Mouse (Mus musculus): ENCODE measurements at regions not wholly inside any gene's neighbourhood (a gene's known extent, or its start where the extent isn't known, plus 50 kb on each side); places are given as distances from the start of the nearest gene placed in this dataset.

GRCm38 (mm10) chr13:72023666-72024065 lies 60.1 kb upstream of the Irx1 start:
- DNase-seq (ENCODE audit: extremely low read depth, low read depth, low spot score) = no peak

- DNase-seq (ENCODE audit: extremely low read depth, low read depth, low spot score) = no peak
These were observed 80.5 kb upstream of the Irx1 start for GRCm38 (mm10) chr13:72043930-72044470.

GRCm38 (mm10) chr13:72056469-72056868 lies 92.9 kb upstream of the Irx1 start:
- no peak for DNase-seq (ENCODE audit: extremely low read depth, low read depth, low spot score)

GRCm38 (mm10) chr13:72061659-72062058 lies 98.1 kb upstream of the Irx1 start:
- DNase-seq (ENCODE audit: extremely low read depth, low read depth, low spot score) = no peak

- DNase-seq (ENCODE audit: extremely low read depth, low read depth, low spot score) = no peak
These were observed 99.8 kb upstream of the Irx1 start for GRCm38 (mm10) chr13:72063278-72063761.

GRCm38 (mm10) chr13:72096585-72096984 lies 133.1 kb upstream of the Irx1 start:
- no peak for DNase-seq (ENCODE audit: extremely low read depth, low read depth, low spot score)

GRCm38 (mm10) chr13:72097268-72097667 lies 133.7 kb upstream of the Irx1 start:
- no peak for DNase-seq (ENCODE audit: extremely low read depth, low read depth, low spot score)

GRCm38 (mm10) chr13:72097811-72098210 lies 134.3 kb upstream of the Irx1 start:
- DNase-seq (ENCODE audit: extremely low read depth, low read depth, low spot score) = no peak

GRCm38 (mm10) chr13:72100741-72101140 lies 137.2 kb upstream of the Irx1 start:
- peak; percentile 81 for DNase-seq (ENCODE audit: extremely low read depth, low read depth, low spot score)

GRCm38 (mm10) chr13:72108666-72109065 lies 145.1 kb upstream of the Irx1 start:
- no peak for DNase-seq (ENCODE audit: extremely low read depth, low read depth, low spot score)

GRCm38 (mm10) chr13:72113942-72114341 lies 150.4 kb upstream of the Irx1 start:
- DNase-seq (ENCODE audit: extremely low read depth, low read depth, low spot score) = no peak

- DNase-seq (ENCODE audit: extremely low read depth, low read depth, low spot score) = no peak
These were observed 151.5 kb upstream of the Irx1 start for GRCm38 (mm10) chr13:72114776-72115663.

- DNase-seq (ENCODE audit: extremely low read depth, low read depth, low spot score) = no peak
These were observed 156.9 kb upstream of the Irx1 start for GRCm38 (mm10) chr13:72120467-72120866.

GRCm38 (mm10) chr13:72120911-72121553 lies 157.5 kb upstream of the Irx1 start:
- DNase-seq (ENCODE audit: extremely low read depth, low read depth, low spot score) = no peak

- no peak for DNase-seq (ENCODE audit: extremely low read depth, low read depth, low spot score)
These were observed 158.2 kb upstream of the Irx1 start for GRCm38 (mm10) chr13:72121554-72122229.

- DNase-seq (ENCODE audit: extremely low read depth, low read depth, low spot score) = no peak
These were observed 158.7 kb upstream of the Irx1 start for GRCm38 (mm10) chr13:72122230-72122627.

- no peak for DNase-seq (ENCODE audit: extremely low read depth, low read depth, low spot score)
These were observed 164.8 kb upstream of the Irx1 start for GRCm38 (mm10) chr13:72128306-72128705.

- DNase-seq (ENCODE audit: extremely low read depth, low read depth, low spot score) = no peak
These were observed 167.8 kb upstream of the Irx1 start for GRCm38 (mm10) chr13:72131341-72131740.

- DNase-seq (ENCODE audit: extremely low read depth, low read depth, low spot score) = no peak
These were observed 170.7 kb upstream of the Irx1 start for GRCm38 (mm10) chr13:72134101-72134768.

- no peak for DNase-seq (ENCODE audit: extremely low read depth, low read depth, low spot score)
These were observed 202.7 kb upstream of the Irx1 start for GRCm38 (mm10) chr13:72166225-72166624.

- DNase-seq (ENCODE audit: extremely low read depth, low read depth, low spot score) = no peak
These were observed 203.9 kb upstream of the Irx1 start for GRCm38 (mm10) chr13:72167434-72167833.
